Mouse (Mus musculus) stomach, postnatal 0 days (tissue): ENCODE measurements at regions not wholly inside any gene's neighbourhood (a gene's known extent, or its start where the extent isn't known, plus 50 kb on each side); places are given as distances from the start of the nearest gene placed in this dataset.
"Not testable (repeated sequence)": the region's sequence is repeated elsewhere in the genome, so short reads cannot be mapped to it uniquely, and the experiment has no call there.

ENCODE experiments used
- ATAC-seq: fragments of 200-750 bp; cut with Nextera tagmentation; 2 replicates; pipeline ENCODE4 v1.8.0; 2017; ENCODE audit not compliant: low FRiP score, low TSS enrichment
- DNase-seq: peaks from one replicate; pipeline ENCODE4 v3.0.0-alpha.2; 2016; ENCODE audit warnings: low spot score
- H3K27ac ChIP-seq: fragments of 300-500 bp; sonication (generic); replicated peaks from 2 replicates; pipeline ENCODE4 v1.5.1; 2014; ENCODE audit warnings: mild to moderate bottlenecking, control low read depth
- H3K27me3 ChIP-seq: fragments of 300-500 bp; sonication (generic); 2 replicates; pipeline ENCODE4 v1.6.1; 2014; ENCODE audit warnings: low read length; ENCODE audit not compliant: control insufficient read depth, insufficient read depth
- H3K36me3 ChIP-seq: fragments of 300-500 bp; sonication (generic); 2 replicates; pipeline ENCODE4 v1.6.1; 2014; ENCODE audit warnings: low read length, mixed read lengths; ENCODE audit not compliant: control insufficient read depth, insufficient read depth
- H3K4me1 ChIP-seq: fragments of 300-500 bp; sonication (generic); replicated peaks from 2 replicates; pipeline ENCODE4 v1.6.1; 2014; ENCODE audit warnings: antibody characterized with exemption; ENCODE audit not compliant: control insufficient read depth, insufficient read depth
- H3K4me2 ChIP-seq: fragments of 300-500 bp; sonication (generic); replicated peaks from 2 replicates; pipeline ENCODE4 v1.6.1; 2014; ENCODE audit warnings: low read depth, mild to moderate bottlenecking, control low read depth, moderate library complexity
- H3K4me3 ChIP-seq: fragments of 300-500 bp; sonication (generic); 2 replicates; pipeline ENCODE4 v1.5.1; 2014; ENCODE audit warnings: low read depth, low read length, control low read depth
- H3K9ac ChIP-seq: fragments of 300-500 bp; sonication (generic); 2 replicates; pipeline ENCODE4 v1.6.1; 2014; ENCODE audit warnings: mild to moderate bottlenecking, low read length, control low read depth, mixed read lengths
- H3K9me3 ChIP-seq: fragments of 300-500 bp; sonication (generic); 2 replicates; pipeline ENCODE4 v1.6.1; 2016; ENCODE audit warnings: low read length; ENCODE audit not compliant: control insufficient read depth
- WGBS: fragments of 180-500 bp; shearing (Covaris S2); extraction: QIAGEN DNeasy Blood & Tissue Kit; methylation state at CpG from one replicate; pipeline ENCODE4 v1.1.7; 2014; 5-methylcytosine and 5-hydroxymethylcytosine counted together

DNA sequence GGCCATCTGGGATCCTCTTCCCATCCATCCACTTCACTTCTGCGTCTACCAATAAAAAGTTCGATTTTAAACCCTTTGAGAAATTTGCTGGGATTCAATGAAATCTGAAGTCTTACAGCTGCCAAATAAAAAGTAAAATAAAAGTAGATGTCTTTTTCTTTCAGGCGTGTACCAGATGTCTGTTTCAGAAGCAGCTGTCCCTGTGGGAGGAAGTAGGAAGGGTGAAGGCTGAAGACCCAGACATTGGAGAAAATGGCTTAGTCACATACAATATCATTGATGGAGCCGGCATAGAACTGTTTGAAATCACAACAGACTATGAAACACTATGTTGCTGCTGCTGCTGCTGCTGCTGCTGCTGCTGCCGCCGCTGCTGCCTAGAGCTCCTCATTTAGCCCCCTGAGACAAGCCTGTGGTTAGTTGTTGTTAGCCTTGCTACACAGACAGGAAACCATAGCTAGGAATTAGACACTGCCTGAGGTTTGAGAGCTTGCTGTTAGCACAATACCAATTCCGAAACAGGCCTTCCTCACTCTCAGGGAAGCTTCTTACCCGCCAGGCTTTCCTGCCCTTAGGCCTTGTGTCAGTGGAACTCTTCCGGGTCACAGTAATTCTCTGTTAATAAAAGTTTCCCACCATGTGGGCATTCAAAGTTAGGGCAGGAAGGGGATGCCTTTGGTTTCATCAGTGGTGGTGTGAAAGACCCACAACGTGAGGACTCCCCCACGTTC lies 211.5 kb downstream of the Gm15319 start:
- not testable (repeated sequence) for H3K4me2 ChIP-seq, H3K27ac ChIP-seq, H3K9ac ChIP-seq, DNase-seq, H3K4me1 ChIP-seq, H3K27me3 ChIP-seq, H3K4me3 ChIP-seq, H3K9me3 ChIP-seq, ATAC-seq, H3K36me3 ChIP-seq
- 86% methylated on average over 6 of the region's 11 CpGs for WGBS

GRCm38 (mm10) chr8:20154091-20154490 lies 208.9 kb downstream of the Gm15319 start:
- not testable (repeated sequence) for H3K4me1 ChIP-seq, DNase-seq, H3K4me3 ChIP-seq, H3K4me2 ChIP-seq, ATAC-seq, H3K36me3 ChIP-seq, H3K27me3 ChIP-seq, H3K9me3 ChIP-seq, H3K27ac ChIP-seq, H3K9ac ChIP-seq
- 100% methylated on average over 1 of the region's 1 CpGs for WGBS
